25 mouse cellular contexts compared by ENCODE assay signal in genomic region chr6:88879471-88879870, GRCm38 (mm10). TPM values are rescaled to one million over a fixed set of nuclear protein-coding genes. Genes with fewer than 3 reads are reported as not detected.
A peak's percentile ranks its signal among the peaks of the same experiment; 100 is the strongest.
DNase-seq lines count a peak whose midpoint lies in the region; ATAC-seq and TF ChIP-seq lines count a peak whose summit lies in the region.
"Had no signal": no experiment of that assay in that cellular context is flagged by ENCODE, and none has a peak within 500 bp of the region (broad histone marks: within the 10 kb centered on the region; RNA-seq: fewer than 3 reads in every experiment).

No protein-coding gene starts in this region.

- H3K36me3 ChIP-seq in forebrain, postnatal 0 days (ENCODE audit: insufficient read depth): 0 out of 2 replicates have a peak, but pooled peaks cover 8% of the 10 kb centered on the region
- peaks cover 35% of the 10 kb centered on the region for H3K36me3 ChIP-seq in forebrain, embryonic 12.5 days (replicated peaks)
- peaks cover 2% of the 10 kb centered on the region; the same call in 1 of the 2 replicates for H3K36me3 ChIP-seq in midbrain, postnatal 0 days (ENCODE audit: insufficient read depth, low read length)
- no peaks in the 10 kb centered on the region for H3K36me3 ChIP-seq in midbrain, embryonic 15.5 days (replicated peaks)

- no peaks in the 10 kb centered on the region for H3K9me3 ChIP-seq in forebrain, postnatal 0 days (ENCODE audit: low read length)
- H3K9me3 ChIP-seq in forebrain, embryonic 12.5 days: 0 out of 2 replicates have a peak, but pooled peaks cover 4% of the 10 kb centered on the region
- no peaks in the 10 kb centered on the region for H3K9me3 ChIP-seq in midbrain, postnatal 0 days (ENCODE audit: low read length)
- H3K9me3 ChIP-seq in midbrain, embryonic 15.5 days: no peaks in the 10 kb centered on the region
- H3K9me3 ChIP-seq: embryonic facial prominence, embryonic 15.5 days; heart, embryonic 15.5 days; midbrain, embryonic 12.5 days; stomach, embryonic 15.5 days had no signal

- TF ChIP-seq CTCF in forebrain, postnatal 0 days (IDR thresholded peaks at IDR 0.05; ENCODE audit: low read depth): 0 out of 2 replicates have a peak, but pooled peaks have one; percentile 20
- TF ChIP-seq CTCF in layer of hippocampus, adult 2 months (conservative IDR thresholded peaks at IDR 0.05): peak; percentile 61
- peak; percentile 42 for TF ChIP-seq CTCF in midbrain, postnatal 0 days (IDR thresholded peaks at IDR 0.05)
- no peak for TF ChIP-seq CTCF in brain, embryonic 14.5 days (IDR thresholded peaks at IDR 0.05; ENCODE audit: borderline replicate concordance, extremely low read depth, insufficient read depth, insufficient read length)

- H3K4me2 ChIP-seq in forebrain, postnatal 0 days (ENCODE audit: low read depth): no peak overlapping the region
- no peak overlapping the region for H3K4me2 ChIP-seq in forebrain, embryonic 12.5 days
- no peak overlapping the region for H3K4me2 ChIP-seq in midbrain, postnatal 0 days (ENCODE audit: low read depth, low read length, poor library complexity, severe bottlenecking)
- H3K4me2 ChIP-seq in midbrain, embryonic 15.5 days: no peak overlapping the region
- H3K4me2 ChIP-seq: embryonic facial prominence, embryonic 15.5 days; heart, embryonic 15.5 days; midbrain, embryonic 12.5 days; stomach, embryonic 15.5 days had no signal

- no peak for TF ChIP-seq POLR2A in brain, embryonic 14.5 days (IDR thresholded peaks at IDR 0.05; ENCODE audit: borderline replicate concordance, extremely low read depth, insufficient read depth, insufficient read length, poor library complexity, severe bottlenecking)

- no peak overlapping the region for H3K27ac ChIP-seq in forebrain, postnatal 0 days (ENCODE audit: low read depth, low read length)
- no peak overlapping the region for H3K27ac ChIP-seq in forebrain, embryonic 12.5 days
- no peak overlapping the region for H3K27ac ChIP-seq in layer of hippocampus, adult 2 months
- H3K27ac ChIP-seq in midbrain, postnatal 0 days (ENCODE audit: low read depth, low read length): no peak overlapping the region
- H3K27ac ChIP-seq in midbrain, embryonic 15.5 days: no peak overlapping the region
- H3K27ac ChIP-seq: embryonic facial prominence, embryonic 15.5 days; forebrain, embryonic 10.5 days; heart, embryonic 15.5 days; hindbrain, embryonic 10.5 days; midbrain, embryonic 12.5 days; stomach, embryonic 15.5 days had no signal

- no peaks in the 10 kb centered on the region for H3K27me3 ChIP-seq in forebrain, postnatal 0 days (ENCODE audit: insufficient read depth, low read length)
- H3K27me3 ChIP-seq in forebrain, embryonic 12.5 days: peaks cover 11% of the 10 kb centered on the region
- no peaks in the 10 kb centered on the region for H3K27me3 ChIP-seq in midbrain, postnatal 0 days (ENCODE audit: insufficient read depth, low read length)
- H3K27me3 ChIP-seq in midbrain, embryonic 15.5 days (replicated peaks): 0 out of 2 replicates have a peak, but pooled peaks cover 4% of the 10 kb centered on the region
- H3K27me3 ChIP-seq: embryonic facial prominence, embryonic 15.5 days; Patski had no signal

- no peaks in the 10 kb centered on the region for H3K4me1 ChIP-seq in forebrain, postnatal 0 days (ENCODE audit: insufficient read depth)
- H3K4me1 ChIP-seq in forebrain, embryonic 12.5 days: peaks cover 15% of the 10 kb centered on the region
- no peaks in the 10 kb centered on the region for H3K4me1 ChIP-seq in midbrain, postnatal 0 days (ENCODE audit: insufficient read depth, low read length)
- H3K4me1 ChIP-seq in midbrain, embryonic 15.5 days: peaks cover 4% of the 10 kb centered on the region; the same call in 1 of the 2 replicates

- DNase-seq in forebrain, postnatal 0 days: no peak
- DNase-seq in layer of hippocampus, adult 2 months (ENCODE audit: low spot score in 2 of 2): no peak
- DNase-seq in layer of hippocampus, adult 9-11 months: no peak
- DNase-seq in midbrain, postnatal 0 days (ENCODE audit: low spot score): no peak
- peak; percentile 22 for DNase-seq in brain, embryonic 14.5 days (ENCODE audit: low read depth)
- no peak for DNase-seq in urinary bladder, postnatal 14 days (ENCODE audit: low spot score)
- DNase-seq: adrenal gland, postnatal 14 days; cerebellum, adult 11 months; embryo, embryonic 11 days; gastrocnemius, postnatal 14 days; heart, adult 18-20 months; kidney, adult 9 months; kidney, postnatal 4 days; lung, adult 18-20 months; right cerebral cortex, postnatal 25 days; thymus, adult 2 months had no signal

- no peak overlapping the region for H3K9ac ChIP-seq in forebrain, postnatal 0 days
- no peak overlapping the region for H3K9ac ChIP-seq in forebrain, embryonic 12.5 days
- no peak overlapping the region for H3K9ac ChIP-seq in midbrain, postnatal 0 days (replicated peaks; ENCODE audit: low read length, poor library complexity, severe bottlenecking)
- H3K9ac ChIP-seq in midbrain, embryonic 15.5 days: no peak overlapping the region
- H3K9ac ChIP-seq: embryonic facial prominence, embryonic 15.5 days; heart, embryonic 15.5 days; midbrain, embryonic 12.5 days; stomach, embryonic 15.5 days had no signal

- 67% methylated on average over 4 of the region's 4 CpGs for WGBS in forebrain, postnatal 0 days
- WGBS in forebrain, embryonic 12.5 days: 67% methylated on average over 4 of the region's 4 CpGs
- 59% methylated on average over 4 of the region's 4 CpGs for WGBS in midbrain, postnatal 0 days
- 66% methylated on average over 4 of the region's 4 CpGs for WGBS in midbrain, embryonic 15.5 days

- ATAC-seq in forebrain, postnatal 0 days: no peak
- ATAC-seq in forebrain, embryonic 12.5 days (ENCODE audit: low FRiP score): no peak
- no peak for ATAC-seq in midbrain, postnatal 0 days (ENCODE audit: low FRiP score)
- no peak for ATAC-seq in midbrain, embryonic 15.5 days (replicated peaks)
- ATAC-seq: Patski had no signal

- H3K4me3 ChIP-seq in forebrain, postnatal 0 days (ENCODE audit: low read depth, low read length): no peak overlapping the region
- no peak overlapping the region for H3K4me3 ChIP-seq in forebrain, embryonic 12.5 days (replicated peaks)
- H3K4me3 ChIP-seq in layer of hippocampus, adult 2 months: no peak overlapping the region
- no peak overlapping the region for H3K4me3 ChIP-seq in midbrain, postnatal 0 days (ENCODE audit: low read depth, low read length)
- no peak overlapping the region for H3K4me3 ChIP-seq in midbrain, embryonic 15.5 days
- H3K4me3 ChIP-seq: embryonic facial prominence, embryonic 15.5 days; forebrain, embryonic 10.5 days; heart, embryonic 15.5 days; hindbrain, embryonic 10.5 days; midbrain, embryonic 12.5 days; stomach, embryonic 15.5 days had no signal

RNA-seq across cellular contexts. Expression of gene Podxl2, which starts 4.6 kb away (rescaled TPM):
- total RNA-seq in forebrain, postnatal 0 days (2014; rRNA removed): 917 and 954 TPM in 2 replicates
- polyA plus RNA-seq in forebrain, postnatal 0 days (2015; fragmentation: Nextera tagmentation; extraction: Ambion mirVana): 702 and 718 TPM in 2 replicates
- polyA plus RNA-seq in forebrain, embryonic 12.5 days (2016; fragmentation: Nextera tagmentation; extraction: Ambion mirVana): 248 and 258 TPM in 2 replicates
- 100 to 1,000 TPM; 160 to 165 TPM for total RNA-seq in layer of hippocampus, adult 2 months (2021)
- total RNA-seq in midbrain, postnatal 0 days (2014; rRNA removed): 883 and 1,011 TPM in 2 replicates
- polyA plus RNA-seq in midbrain, postnatal 0 days (2015; fragmentation: Nextera tagmentation; extraction: Ambion mirVana): 727 and 776 TPM in 2 replicates
- polyA plus RNA-seq in midbrain, embryonic 15.5 days (2015; fragmentation: Nextera tagmentation; extraction: Ambion mirVana): 697 and 723 TPM in 2 replicates
- polyA plus RNA-seq in brain, embryonic 14.5 days (2012; rRNA removed): 1,097 and 1,604 TPM in 2 replicates

RNA-seq across cellular contexts. Expression of gene Mcm2, which starts 19.1 kb away (rescaled TPM):
- total RNA-seq in forebrain, postnatal 0 days (2014; rRNA removed): 14.8 and 19.3 TPM in 2 replicates
- 14.1 and 14.9 TPM in 2 replicates for polyA plus RNA-seq in forebrain, postnatal 0 days (2015; fragmentation: Nextera tagmentation; extraction: Ambion mirVana)
- 200 and 211 TPM in 2 replicates for polyA plus RNA-seq in forebrain, embryonic 12.5 days (2016; fragmentation: Nextera tagmentation; extraction: Ambion mirVana)
- 1 to 10 TPM; 5.7 to 7.4 TPM for total RNA-seq in layer of hippocampus, adult 2 months (2021)
- total RNA-seq in midbrain, postnatal 0 days (2014; rRNA removed): 11.4 and 16.2 TPM in 2 replicates
- 7.6 and 7.7 TPM in 2 replicates for polyA plus RNA-seq in midbrain, postnatal 0 days (2015; fragmentation: Nextera tagmentation; extraction: Ambion mirVana)
- polyA plus RNA-seq in midbrain, embryonic 15.5 days (2015; fragmentation: Nextera tagmentation; extraction: Ambion mirVana): 24.7 and 28.8 TPM in 2 replicates
- polyA plus RNA-seq in brain, embryonic 14.5 days (2012; rRNA removed): 45.7 and 74.3 TPM in 2 replicates

RNA-seq across cellular contexts. Expression of gene Tpra1, which starts 22.6 kb away (rescaled TPM):
- total RNA-seq in forebrain, postnatal 0 days (2014; rRNA removed): 45.0 and 69.2 TPM in 2 replicates
- 35.0 and 41.4 TPM in 2 replicates for polyA plus RNA-seq in forebrain, postnatal 0 days (2015; fragmentation: Nextera tagmentation; extraction: Ambion mirVana)
- 49.9 and 60.6 TPM in 2 replicates for polyA plus RNA-seq in forebrain, embryonic 12.5 days (2016; fragmentation: Nextera tagmentation; extraction: Ambion mirVana)
- total RNA-seq in layer of hippocampus, adult 2 months (2021): 10 to 100 TPM; 48.6 to 51.1 TPM
- total RNA-seq in midbrain, postnatal 0 days (2014; rRNA removed): 65.7 and 69.7 TPM in 2 replicates
- polyA plus RNA-seq in midbrain, postnatal 0 days (2015; fragmentation: Nextera tagmentation; extraction: Ambion mirVana): 52.7 and 67.5 TPM in 2 replicates
- 102 and 103 TPM in 2 replicates for polyA plus RNA-seq in midbrain, embryonic 15.5 days (2015; fragmentation: Nextera tagmentation; extraction: Ambion mirVana)
- 116 and 166 TPM in 2 replicates for polyA plus RNA-seq in brain, embryonic 14.5 days (2012; rRNA removed)

RNA-seq across cellular contexts. Expression of gene Abtb1, which starts 37.7 kb away (rescaled TPM):
- 37.0 and 50.5 TPM in 2 replicates for total RNA-seq in forebrain, postnatal 0 days (2014; rRNA removed)
- polyA plus RNA-seq in forebrain, postnatal 0 days (2015; fragmentation: Nextera tagmentation; extraction: Ambion mirVana): 30.4 and 31.1 TPM in 2 replicates
- 23.0 and 23.5 TPM in 2 replicates for polyA plus RNA-seq in forebrain, embryonic 12.5 days (2016; fragmentation: Nextera tagmentation; extraction: Ambion mirVana)
- total RNA-seq in layer of hippocampus, adult 2 months (2021): 10 to 100 TPM; 33.4 to 37.1 TPM
- total RNA-seq in midbrain, postnatal 0 days (2014; rRNA removed): 60.2 and 65.7 TPM in 2 replicates
- polyA plus RNA-seq in midbrain, postnatal 0 days (2015; fragmentation: Nextera tagmentation; extraction: Ambion mirVana): 29.2 and 34.9 TPM in 2 replicates
- polyA plus RNA-seq in midbrain, embryonic 15.5 days (2015; fragmentation: Nextera tagmentation; extraction: Ambion mirVana): 40.4 and 42.5 TPM in 2 replicates
- 61.7 and 83.6 TPM in 2 replicates for polyA plus RNA-seq in brain, embryonic 14.5 days (2012; rRNA removed)
